Mouse (Mus musculus) spleen, postnatal 14 days (tissue): Measurements from ENCODE around the gene Kifap3.
"Not testable (repeated sequence)": the region's sequence is repeated elsewhere in the genome, so short reads cannot be mapped to it uniquely, and the experiment has no call there.

Source experiments
- DNase-seq, 2 experiments: peaks; one replicate each; pipeline ENCODE4 v3.0.0; 2021 to 2022; ENCODE audit warnings: low spot score in 2 of 2

The Kifap3 gene

DNA sequence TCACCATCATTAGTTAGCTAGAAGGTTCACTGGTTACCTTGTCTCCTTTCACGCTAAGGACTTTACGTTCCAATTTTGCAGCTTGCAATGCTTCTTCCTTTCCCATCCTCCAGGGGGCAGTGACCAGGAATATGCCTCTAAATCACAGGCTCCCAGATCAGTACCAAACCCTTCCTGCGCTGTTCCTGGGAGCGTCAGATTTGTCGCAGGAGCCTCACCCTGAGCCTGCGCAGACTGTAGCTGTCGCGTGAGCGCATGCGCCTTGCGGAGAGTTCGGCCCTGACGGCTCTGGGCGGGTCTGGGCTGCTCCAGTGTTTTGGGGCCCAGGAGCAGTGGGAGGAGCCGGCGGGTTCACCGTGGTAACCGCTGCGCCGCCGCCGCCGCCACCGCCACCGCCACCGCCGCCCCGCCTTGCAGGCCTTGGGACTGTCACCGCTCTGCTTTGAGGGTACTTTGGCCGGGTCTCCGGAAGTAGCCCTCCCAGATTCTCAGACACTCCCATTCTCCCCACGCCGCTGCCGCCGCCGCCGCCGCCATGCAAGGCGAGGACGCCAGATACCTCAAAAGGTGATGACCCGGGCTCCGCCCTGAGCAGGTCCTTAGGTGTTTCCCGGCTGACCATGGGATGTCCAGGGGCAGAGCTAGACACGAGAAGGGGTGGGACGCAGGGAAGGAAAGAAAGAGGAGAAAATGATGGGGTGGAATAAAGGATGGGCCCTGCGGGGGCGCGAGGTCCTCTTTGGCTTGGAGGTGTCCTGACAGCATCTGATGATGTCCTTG is at the start of gene Kifap3:
TSS of gene Kifap3 (plus strand) at position 248 of the 780 bp plus-strand sequence.
- DNase-seq = peak; percentile 78 to 79

DNA sequence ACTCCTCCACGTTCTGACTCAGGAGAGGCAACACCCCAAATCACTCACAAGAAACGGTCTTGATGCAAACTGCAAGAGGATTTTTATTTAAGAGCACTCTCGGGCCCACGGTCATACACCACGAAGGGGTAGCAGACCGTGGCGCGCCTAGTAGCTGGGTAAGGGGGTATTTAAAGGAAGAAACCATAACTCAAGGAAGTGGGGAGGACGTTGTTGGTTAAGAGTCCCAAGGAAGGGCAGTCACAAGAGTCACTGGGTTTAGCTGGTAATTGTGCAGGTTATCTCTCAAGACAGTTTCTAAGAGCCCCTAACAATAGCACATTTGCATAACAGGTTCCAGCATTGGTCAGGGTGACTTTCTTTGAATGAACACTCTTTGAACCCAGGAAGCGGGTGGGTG is 48.2 kb upstream of the Kifap3 start:
- not testable (repeated sequence) for DNase-seq

DNA sequence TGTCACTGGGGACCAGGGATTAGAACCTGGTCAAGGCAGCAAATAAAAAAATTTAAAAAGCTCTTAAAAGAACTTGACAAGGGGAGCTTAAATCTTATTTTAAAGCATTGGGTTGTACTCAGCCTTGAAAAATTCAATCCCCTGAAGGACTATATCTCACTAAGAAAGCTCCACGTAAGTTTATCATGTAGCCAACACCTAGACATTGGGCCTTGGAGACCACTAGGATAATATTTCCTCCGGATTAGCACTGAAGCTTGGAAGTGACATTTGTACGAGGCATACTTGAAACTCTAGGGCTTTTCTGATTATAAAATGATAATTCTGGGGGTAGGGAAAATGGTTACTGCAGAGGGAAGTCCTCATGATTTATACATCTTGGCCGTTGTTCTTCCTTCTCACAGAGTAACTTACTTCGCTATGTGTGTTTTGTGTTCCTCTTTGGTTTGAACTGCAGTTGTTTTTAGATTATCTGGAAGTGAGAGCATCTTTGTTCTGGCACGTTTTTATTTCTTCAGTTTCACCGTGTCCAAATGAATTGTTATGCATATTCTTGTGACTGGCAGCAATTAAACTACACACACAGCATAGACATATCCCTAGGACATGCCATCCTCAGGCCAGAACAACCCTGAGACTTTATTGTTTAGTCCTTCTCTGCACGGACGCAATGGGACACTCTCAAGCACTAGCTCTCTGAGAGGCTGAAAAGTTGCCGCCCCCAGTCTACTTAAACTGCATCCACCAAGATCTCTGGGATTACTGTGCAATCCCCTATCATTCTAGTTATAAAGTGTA is 42.7 kb upstream of the Kifap3 start:
- no peak for DNase-seq

DNA sequence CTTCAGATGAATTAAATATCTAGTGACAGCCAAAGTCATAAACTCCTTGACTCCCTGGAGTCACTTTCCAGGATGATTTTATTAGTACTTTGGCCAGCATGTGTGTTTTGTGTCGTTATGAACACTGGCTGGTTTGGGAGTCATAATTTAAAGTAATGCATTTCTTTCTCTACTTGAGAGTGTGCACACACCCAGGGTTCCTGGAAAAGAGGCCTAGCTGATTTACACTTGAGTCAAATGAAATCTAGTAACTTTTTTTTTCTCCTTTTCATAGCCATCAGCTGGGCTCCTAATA is 42.2 kb upstream of the Kifap3 start:
- no peak for DNase-seq

DNA sequence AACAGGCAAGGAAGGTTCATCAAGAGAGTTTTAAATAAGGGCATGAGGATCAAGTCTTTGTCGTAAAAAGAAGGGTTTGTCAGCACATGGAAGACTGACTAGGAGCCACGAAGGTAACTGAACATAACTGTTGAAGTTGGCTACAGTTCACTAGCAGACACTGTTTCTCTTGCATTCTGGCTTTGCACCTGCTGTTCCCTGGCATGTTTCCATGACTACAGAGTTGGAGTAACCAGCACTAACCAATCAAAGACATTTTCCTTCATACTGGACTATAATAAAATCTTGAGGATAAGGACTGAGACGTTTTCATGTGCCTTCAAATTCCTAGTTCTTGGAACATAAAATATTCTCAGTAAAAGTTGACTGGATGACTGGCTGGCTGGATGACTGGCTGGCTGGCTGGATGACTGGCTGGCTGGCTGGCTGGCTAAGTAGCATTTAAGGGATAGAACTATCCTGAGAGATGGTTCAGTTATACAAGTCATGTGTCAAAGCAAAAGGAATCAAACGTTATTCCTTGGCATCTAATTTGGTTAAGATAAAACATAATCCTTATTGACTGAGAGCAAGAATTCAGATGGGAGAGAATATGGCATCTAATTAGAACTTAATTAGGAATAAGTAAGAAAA is 27.9 kb upstream of the Kifap3 start:
- DNase-seq = no peak

DNA sequence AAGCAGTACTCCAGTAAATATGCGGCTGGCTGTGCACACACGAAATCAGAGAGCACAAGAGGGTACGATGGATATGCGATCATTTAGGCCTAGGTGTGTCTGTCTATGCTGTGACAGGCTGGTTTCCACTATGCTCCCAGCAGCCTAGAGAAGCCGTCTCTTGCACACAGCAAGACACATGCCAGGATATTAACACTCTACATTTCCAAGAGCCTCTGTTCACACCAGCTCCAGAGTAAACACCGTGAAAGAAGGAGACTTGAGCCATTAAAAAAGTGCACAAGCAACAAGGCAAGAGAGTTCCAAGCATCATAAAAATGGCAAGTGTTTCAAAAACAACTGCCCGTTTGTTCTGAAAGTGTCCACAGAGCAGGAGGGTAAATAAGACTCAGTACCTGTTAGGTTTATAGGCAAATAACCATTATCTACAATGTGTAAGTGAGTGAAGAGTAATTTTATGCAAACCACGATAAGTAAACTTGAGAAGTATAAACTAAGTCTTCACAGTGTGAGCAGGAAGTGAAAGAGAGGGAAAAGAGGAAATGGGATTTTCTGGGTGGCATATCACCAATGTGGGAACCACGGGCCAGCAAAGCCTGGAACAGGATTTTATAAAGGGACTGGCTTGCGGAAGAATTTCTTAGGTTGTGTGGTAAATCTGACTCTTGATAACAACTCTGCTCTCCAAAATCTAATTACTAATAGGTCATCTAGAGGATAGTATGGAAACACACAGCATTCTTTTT is 21.7 kb upstream of the Kifap3 start:
- no peak for DNase-seq

DNA sequence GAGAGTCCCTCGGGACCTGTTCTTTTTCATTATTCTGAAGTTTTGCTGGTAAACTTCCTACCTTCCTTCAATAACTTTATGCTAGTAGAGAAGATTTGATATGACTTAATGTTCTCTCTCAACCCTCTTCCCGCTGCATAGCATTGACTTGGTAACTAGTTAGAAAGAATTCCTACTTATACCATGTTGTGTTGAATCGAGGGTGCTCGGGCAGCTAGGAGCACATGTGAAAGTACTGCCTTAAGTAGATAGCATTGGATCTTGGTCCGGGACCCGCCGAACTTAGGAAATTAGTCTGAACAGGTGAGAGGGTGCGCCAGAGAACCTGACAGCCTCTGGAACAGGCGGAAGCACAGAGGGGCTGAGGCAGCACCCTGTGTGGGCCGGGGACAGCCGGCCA is 4.2 kb downstream of the Kifap3 start:
- not testable (repeated sequence) for DNase-seq

DNA sequence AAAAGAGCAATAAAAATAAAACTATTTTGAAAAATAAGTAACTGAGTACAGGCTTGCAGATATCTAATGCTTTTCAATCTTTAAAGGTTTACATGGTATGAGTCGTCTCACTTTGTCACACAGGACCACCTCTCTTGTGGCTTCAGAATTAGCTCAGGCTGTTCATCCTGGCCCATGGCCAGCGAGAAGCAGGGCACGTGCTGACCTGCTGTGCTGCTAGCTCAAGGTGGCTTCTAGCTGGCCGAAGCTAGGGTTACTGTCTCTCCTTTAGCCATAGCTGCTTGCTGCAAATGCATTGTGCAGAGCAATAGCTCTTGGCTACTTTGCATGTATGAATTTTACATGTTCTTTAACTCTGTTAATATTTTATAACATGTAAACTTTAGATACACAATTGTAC is 42.0 kb downstream of the Kifap3 start:
- DNase-seq = no peak

DNA sequence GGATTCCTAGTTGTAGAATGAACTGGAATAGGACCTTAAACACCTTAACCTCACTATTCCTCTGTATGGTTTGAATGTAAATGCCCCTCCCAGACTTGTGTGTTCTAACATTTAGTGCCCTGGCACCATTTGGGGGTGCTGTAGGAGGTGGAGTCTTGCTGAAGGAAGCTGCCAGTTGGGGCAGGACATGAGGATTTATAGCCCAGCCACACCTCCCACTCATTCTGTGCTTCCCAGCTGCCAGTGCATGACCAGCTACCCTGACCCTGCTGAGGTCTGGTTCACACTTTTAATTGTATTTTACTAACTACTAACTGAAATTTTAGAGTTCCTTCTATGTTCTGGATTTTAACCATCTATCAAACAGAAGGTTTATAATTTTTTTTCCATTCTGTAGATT is 50.1 kb downstream of the Kifap3 start:
- DNase-seq = no peak

DNA sequence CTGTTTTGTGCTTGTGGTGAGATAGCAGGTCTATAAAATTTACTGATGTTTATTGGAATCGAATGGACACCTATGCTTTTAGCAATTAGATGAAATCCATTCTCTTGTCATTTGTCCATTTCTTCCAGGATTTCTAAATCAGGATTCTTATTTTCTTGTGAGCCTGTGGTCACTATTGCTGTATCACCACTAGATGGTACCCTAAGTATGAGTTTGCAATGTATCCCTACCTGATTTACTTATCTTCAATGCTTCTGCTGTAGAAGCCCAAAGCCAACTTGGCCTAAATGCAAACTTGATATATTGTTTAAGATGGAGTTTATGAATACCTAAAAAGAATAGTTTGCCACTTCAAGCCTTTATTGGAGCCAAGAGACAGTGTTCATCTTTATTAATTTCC is 54.7 kb downstream of the Kifap3 start:
- DNase-seq = no peak

DNA sequence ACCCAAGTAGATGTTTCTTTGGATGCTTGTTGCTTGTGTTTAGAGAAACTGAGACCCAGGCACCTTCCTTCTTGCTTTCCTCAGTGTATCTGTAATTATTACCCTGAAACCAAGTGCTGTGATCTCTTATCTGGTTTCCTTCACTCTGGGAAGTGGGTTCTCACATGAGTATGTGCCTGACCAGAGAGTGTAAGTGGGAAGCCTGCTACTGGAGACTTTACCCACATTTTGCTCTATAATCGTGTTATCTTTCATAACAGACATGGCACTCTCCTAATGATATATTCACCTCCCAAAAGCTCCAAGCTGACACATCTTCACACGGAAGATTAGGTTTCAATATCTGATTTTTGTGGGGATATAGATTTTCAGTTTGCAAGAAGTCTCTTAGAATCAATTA is 55.7 kb downstream of the Kifap3 start:
- DNase-seq = no peak

DNA sequence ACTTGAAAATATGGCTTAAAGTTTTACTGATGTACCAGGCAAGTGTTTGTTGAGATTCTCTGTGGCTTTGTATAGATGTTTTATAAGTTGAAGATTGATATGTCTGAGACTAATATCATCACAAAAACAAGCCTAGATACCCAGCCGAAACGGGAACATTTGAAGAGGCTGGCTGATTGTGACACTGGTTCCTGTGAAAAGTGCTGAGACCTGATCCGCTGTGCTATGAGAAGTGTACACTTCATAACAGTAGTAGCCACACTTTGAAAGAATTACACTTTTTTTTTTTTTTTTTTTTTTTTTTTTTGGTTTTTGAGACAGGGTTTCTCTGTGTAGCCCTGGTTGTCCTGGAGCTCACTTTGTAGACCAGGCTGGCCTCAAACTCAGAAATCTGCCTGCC is 59.1 kb downstream of the Kifap3 start:
- DNase-seq = not testable (repeated sequence)

DNA sequence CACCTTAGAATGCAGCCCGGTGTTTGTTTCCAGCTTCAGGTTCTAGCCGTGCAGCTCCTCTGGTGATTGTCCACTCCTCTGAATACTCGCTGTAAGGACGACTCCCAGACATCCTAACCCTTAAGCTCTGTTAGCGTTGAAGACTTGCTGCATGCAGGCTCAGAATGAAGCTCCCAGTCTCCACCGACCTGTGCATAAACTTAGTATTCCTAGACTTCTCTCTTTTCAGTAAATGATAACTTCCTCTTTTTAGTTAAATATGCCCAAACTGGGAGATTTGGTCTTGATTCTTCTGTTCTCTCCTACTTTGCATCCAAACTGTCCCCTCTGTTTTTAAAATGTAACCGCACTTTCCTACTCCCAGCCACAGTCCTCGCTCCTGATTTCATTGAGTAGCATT is 61.2 kb downstream of the Kifap3 start:
- DNase-seq = no peak

DNA sequence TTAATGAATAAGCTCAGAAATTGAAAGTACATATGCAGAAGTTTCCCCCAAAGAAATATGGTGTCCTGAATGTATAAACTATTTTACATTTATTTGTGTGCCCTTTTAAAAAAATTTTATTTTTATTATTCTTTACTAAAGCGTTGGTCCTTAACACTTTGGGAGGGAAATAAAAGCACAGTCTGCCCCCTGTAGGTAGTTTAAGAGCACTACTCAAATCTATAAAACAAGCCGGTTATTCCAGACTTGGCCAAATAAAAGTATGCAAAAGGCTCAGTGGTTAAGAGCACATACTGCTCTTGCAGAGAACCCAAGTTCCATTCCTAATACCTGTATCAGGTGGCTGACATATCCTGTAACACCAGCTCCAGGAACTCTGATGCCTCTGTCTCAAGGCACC is 62.9 kb downstream of the Kifap3 start:
- DNase-seq = no peak

DNA sequence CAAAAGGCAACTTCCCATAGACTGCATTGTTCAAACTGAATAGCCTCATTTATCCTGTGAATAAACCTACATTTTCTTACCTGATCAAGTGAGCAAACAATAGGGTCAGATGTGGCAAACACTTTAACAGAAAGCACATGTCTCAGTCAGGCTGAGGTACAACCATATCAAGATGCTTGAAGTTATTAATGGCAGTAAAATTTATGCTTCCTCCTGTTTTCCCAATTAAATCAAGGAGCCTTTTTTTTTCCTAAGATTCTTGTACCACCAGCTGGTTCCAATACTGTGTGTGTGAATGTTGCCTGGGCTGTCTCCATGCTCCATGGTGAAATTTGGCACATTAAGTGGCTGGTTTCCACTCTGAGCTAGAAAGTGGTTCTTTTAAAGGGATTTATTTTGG is 64.5 kb downstream of the Kifap3 start:
- no peak for DNase-seq

DNA sequence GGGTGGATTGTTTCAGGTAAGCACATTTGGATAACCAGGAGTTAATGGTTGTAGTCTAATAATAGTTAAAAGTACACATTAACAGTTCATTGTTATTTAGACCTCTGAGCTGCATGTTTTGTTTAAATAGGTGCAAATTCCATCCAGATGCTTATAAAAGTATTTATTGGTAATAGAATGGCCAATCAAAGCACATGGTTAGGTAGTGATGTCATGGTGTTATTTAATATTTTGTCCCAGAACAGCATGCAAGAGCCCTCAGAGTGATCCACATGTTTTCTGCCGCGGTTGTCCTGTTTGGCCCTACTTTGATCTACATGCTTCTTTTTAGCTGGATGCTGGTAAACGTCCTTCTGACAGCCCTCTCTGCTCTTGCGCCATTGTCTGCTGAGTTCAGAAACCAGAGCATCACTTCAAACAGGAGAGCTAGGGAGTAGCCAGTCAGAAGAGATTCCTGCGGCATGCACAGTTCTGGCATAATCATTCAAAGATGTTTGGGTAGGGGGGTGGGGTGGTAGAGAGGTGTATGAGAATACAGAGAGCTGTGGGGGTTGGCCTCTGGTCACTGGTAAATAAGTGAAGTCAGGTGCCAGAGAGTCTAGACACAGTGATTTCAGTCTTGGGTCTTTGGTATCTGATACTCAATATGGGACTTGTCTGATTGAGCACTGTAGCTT is 73.6 kb downstream of the Kifap3 start:
- DNase-seq = no peak

DNA sequence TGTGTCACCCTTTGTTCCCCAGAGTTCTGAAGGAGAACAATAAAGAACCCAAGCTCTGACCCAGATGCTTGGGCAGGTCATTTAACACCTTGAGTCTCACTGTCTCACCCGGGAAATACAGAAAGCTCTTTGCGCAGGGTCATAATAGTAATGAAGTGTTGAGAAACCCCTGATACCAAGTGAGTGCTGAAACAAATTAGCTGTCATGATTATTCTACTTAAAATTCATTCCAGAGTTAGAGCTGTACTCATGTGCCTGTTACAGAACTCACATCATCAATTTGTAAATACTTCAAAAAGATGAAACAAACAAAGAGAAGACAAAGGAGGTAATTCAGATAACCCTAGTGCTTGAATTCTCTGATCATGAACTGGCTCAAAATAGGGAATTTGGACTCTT is 79.0 kb downstream of the Kifap3 start:
- DNase-seq = no peak

DNA sequence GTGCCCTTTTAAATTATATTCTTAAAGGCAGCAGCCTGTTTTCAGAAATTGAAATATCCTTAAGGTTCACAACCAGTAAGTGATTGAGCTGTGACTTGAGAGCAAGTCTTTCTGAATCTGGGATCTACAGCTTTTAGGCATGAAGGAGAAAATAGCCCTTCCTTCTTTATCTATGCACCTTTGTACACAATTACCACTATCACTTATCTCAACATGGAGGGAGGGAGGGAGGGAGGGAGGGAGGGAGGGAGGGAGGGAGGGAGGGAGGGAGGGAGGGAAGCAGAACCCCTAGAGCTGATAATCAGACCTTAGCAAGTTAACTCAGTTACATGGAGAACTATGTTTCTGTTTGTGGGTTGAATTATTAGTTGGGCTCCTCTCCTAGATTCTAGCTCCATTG is 82.2 kb downstream of the Kifap3 start:
- no peak for DNase-seq

DNA sequence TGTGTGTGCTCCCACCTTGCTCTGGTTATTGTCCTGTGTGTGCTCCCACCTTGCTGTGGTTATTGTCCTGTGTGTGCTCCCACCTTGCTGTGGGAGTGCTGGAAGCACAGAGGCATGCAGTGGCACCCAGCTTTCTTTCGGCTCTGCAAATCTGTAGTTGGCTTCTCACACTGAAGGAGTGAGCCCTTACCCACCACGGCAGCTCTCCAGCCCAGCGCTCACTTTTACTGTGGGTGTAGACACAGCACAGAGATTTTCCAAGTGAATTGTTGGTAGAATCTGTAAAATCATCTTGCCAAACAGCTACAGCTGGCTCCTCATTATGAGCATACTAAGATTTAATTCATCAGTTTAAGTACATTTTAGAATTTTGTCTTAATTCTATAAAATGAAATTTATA is 93.8 kb downstream of the Kifap3 start:
- DNase-seq = no peak

DNA sequence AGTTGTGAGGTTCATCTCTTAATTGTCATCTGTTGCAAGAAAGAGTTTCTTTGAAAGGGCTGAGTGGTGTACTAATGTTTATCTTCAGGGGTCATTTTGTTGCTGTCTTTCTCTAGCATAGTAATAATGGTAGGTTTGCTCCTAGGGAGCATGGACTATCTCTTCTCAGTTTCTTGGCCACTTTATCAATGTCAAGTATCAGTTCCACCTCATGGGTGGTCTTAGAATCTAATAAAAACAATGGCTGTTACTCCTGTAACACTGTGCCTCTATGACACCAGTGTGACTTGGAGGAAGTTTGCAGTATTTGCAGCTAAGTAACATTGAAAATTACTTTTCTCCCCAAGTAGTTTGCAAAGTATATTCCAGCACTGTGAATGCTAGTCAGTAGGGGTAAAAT is 110.2 kb downstream of the Kifap3 start:
- no peak for DNase-seq

DNA sequence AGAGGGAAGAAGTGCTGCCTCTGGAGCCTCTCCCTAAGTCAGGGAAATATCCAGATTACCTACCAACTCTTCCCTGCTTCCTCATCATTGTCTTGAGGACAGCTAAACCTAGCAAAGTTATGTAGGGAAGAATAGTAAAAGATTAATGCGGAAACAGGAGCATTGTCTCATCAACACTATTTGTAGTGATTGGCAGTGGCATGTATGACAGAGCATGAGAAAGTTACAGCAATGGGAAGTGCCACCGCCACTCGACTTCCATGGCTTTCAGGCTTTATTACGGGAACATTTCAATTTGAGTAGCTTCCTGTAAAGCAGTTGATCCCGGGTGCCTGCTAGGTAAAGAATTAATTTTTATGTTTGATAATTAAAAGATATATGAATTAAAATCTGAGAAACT is 113.9 kb downstream of the Kifap3 start:
- no peak for DNase-seq
